Mouse (Mus musculus) liver, postnatal 0 days (tissue): ENCODE measurements around the gene Pld6. TPM values are rescaled to one million over a fixed set of nuclear protein-coding genes. Genes with fewer than 3 reads are reported as not detected.
"Not testable (repeated sequence)": the region's sequence is repeated elsewhere in the genome, so short reads cannot be mapped to it uniquely, and the experiment has no call there.

Experiments
- ATAC-seq: fragments of 200-750 bp; cut with Nextera tagmentation; 2 replicates; pipeline ENCODE4 v1.8.0; 2017; ENCODE audit warnings: mild to moderate bottlenecking, moderate library complexity
- DNase-seq: peaks from one replicate; pipeline ENCODE4 v3.0.0-alpha.2; 2016
- H3K27ac ChIP-seq: fragments of 300-500 bp; sonication (generic); 2 replicates; pipeline ENCODE4 v1.5.1; 2014; ENCODE audit warnings: antibody characterized with exemption, moderate library complexity, mild to moderate bottlenecking, low read depth
- H3K27me3 ChIP-seq: fragments of 300-500 bp; sonication (generic); 2 replicates; pipeline ENCODE4 v1.6.1; 2014; ENCODE audit warnings: low read length, control low read depth, mixed read lengths; ENCODE audit not compliant: insufficient read depth
- H3K36me3 ChIP-seq: fragments of 300-500 bp; sonication (generic); replicated peaks from 2 replicates; pipeline ENCODE4 v1.6.1; 2014; ENCODE audit warnings: mild to moderate bottlenecking, control low read depth, low read length, moderate library complexity, mixed read lengths; ENCODE audit not compliant: insufficient read depth
- H3K4me1 ChIP-seq: fragments of 300-500 bp; sonication (generic); 2 replicates; pipeline ENCODE4 v1.6.1; 2014; ENCODE audit warnings: antibody characterized with exemption, mild to moderate bottlenecking, control low read depth; ENCODE audit not compliant: insufficient read depth
- H3K4me2 ChIP-seq: fragments of 300-500 bp; sonication (generic); 2 replicates; pipeline ENCODE4 v1.6.1; 2014; ENCODE audit warnings: low read depth, mild to moderate bottlenecking, low read length, moderate library complexity, mixed read lengths
- H3K4me3 ChIP-seq: fragments of 300-500 bp; sonication (generic); 2 replicates; pipeline ENCODE4 v1.5.1; 2014; ENCODE audit warnings: low read depth, low read length
- H3K9ac ChIP-seq: fragments of 300-500 bp; sonication (generic); replicated peaks from 2 replicates; pipeline ENCODE4 v1.6.1; 2014; ENCODE audit warnings: mild to moderate bottlenecking, moderate library complexity
- H3K9me3 ChIP-seq: fragments of 300-500 bp; sonication (generic); 2 replicates; pipeline ENCODE4 v1.6.1; 2016; ENCODE audit warnings: mild to moderate bottlenecking, control low read depth, low read length, mixed read lengths
- CTCF ChIP-seq: sonication (generic); IDR thresholded peaks from 2 replicates; pipeline ENCODE4 v1.5.1; 2016; ENCODE audit warnings: antibody characterized with exemption, low read depth
- EP300 ChIP-seq: IDR thresholded peaks from 2 replicates; pipeline ENCODE4 v1.6.1; 2016; ENCODE audit warnings: antibody characterized with exemption, low read depth, mild to moderate bottlenecking
- WGBS: fragments of 180-500 bp; shearing (Covaris S2); extraction: QIAGEN DNeasy Blood & Tissue Kit; methylation state at CpG from one replicate; pipeline ENCODE4 v1.1.7; 2014; ENCODE audit not compliant: insufficient replicate concordance; 5-methylcytosine and 5-hydroxymethylcytosine counted together
- polyA plus RNA-seq: library from polyadenylated mRNA; unstranded; fragments of >200 nt; fragmentation: Nextera tagmentation; extraction: Ambion mirVana; gene quantifications from 2 replicates; pipeline ENCODE4 v1.2.1, GENCODE M21; 2015

Gene Pld6
- polyA plus RNA-seq, 1 experiment from 2014 or later = 1.7 TPM

DNA sequence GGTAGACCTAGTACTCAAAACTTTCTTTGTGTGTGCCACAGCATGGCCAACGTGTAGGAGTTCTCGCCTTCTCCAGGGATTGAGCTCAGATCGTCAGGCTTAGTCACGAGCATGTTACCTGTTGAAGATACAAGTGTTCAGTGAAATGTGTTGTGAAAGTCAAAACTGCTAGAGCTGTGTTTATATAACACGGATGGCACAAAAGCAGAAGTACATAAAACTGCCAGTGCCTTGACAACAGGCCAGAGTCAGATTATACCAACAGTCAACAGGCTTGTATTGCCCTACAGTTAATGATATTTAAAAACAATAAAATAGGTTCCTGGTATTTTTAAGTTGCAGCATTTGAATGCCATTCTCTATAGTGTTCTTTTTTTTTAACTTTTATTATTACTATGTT is 41.6 kb downstream of the Pld6 start:
- peaks cover 50% of the 10 kb centered on the region for H3K36me3 ChIP-seq

DNA sequence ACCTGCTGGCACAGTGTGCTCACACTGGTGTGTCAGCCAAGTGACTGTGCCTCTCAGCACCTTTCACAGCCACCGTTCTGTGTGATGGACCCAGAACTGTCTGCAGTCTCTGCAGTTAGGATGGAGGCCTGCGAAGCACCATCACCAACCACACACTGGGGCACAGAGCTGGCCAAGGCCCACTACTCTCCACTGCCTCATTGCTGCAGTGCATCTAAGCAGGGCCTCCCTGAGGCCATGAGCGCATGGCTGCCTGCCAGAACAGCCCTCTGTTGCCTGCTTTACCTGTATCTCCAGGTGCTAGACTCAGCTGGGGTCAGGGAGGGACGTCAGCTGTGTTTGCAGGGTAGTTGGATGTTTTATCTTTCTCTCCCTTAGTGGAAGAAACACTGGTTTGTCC is 43.1 kb downstream of the Pld6 start:
- 89% methylated on average over 4 of the region's 4 CpGs for WGBS
- Histone ChIP-seq H3K27me3 (no peaks in the 10 kb centered on the region), H3K4me1 (no peaks in the 10 kb centered on the region), H3K9ac (no peak overlapping the region), H3K36me3 (peaks cover 45% of the 10 kb centered on the region), H3K9me3 (no peaks in the 10 kb centered on the region), H3K27ac (no peak overlapping the region), H3K4me3 (no peak overlapping the region), H3K4me2 (no peak overlapping the region)
- TF ChIP-seq EP300 (no peak), CTCF (no peak)
- DNase-seq = no peak
- ATAC-seq = no peak

More for the DNA sequence above, 41.6 kb downstream of the Pld6 start:
- no peak overlapping the region for H3K4me3 ChIP-seq
- TF ChIP-seq EP300 (no peak), CTCF (no peak)
- H3K4me1 ChIP-seq = no peaks in the 10 kb centered on the region
- ATAC-seq (no peak), DNase-seq (no peak)
- H3K27ac ChIP-seq = no peak overlapping the region
- H3K9me3 ChIP-seq = no peaks in the 10 kb centered on the region
- no peak overlapping the region for H3K4me2 ChIP-seq
- H3K27me3 ChIP-seq = no peaks in the 10 kb centered on the region
- WGBS = 59% methylated on average over 5 of the region's 5 CpGs
- H3K9ac ChIP-seq = no peak overlapping the region

GRCm38 (mm10) chr11:59743712-59744111 is 43.7 kb downstream of the Pld6 start:
- no peak overlapping the region for H3K9ac ChIP-seq
- TF ChIP-seq CTCF (no peak), EP300 (no peak)
- 91% methylated on average over 1 of the region's 1 CpGs for WGBS
- H3K27me3 ChIP-seq = no peaks in the 10 kb centered on the region
- H3K9me3 ChIP-seq = no peaks in the 10 kb centered on the region
- H3K36me3 ChIP-seq = peaks cover 39% of the 10 kb centered on the region
- H3K27ac ChIP-seq = no peak overlapping the region
- H3K4me1 ChIP-seq = no peaks in the 10 kb centered on the region
- ATAC-seq = no peak
- no peak for DNase-seq
- H3K4me3 ChIP-seq = no peak overlapping the region
- no peak overlapping the region for H3K4me2 ChIP-seq

DNA sequence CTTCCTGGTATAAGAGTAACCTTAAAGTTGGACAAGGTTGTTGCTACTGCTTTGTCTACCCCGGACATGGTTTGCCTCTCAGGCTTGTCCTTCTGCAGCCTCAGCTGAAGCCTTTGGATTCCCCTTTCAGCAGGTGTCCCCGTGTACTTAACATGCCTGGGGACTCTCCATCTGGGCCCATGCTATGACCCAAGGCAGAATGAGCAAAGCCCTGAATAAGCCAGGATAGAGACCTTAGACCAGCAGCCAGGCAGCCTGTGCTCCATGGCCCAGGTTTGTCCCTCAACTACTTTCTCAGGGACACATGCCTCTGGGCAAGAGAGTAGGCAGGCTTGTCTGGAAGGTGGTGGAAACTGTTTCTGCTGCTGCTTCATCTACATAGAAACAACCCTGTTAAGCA is 44.1 kb downstream of the Pld6 start:
- H3K4me2 ChIP-seq = no peak overlapping the region
- H3K27ac ChIP-seq = no peak overlapping the region
- H3K9me3 ChIP-seq = no peaks in the 10 kb centered on the region
- H3K9ac ChIP-seq = no peak overlapping the region
- no peak overlapping the region for H3K4me3 ChIP-seq
- 81% methylated on average over 2 of the region's 2 CpGs for WGBS
- H3K27me3 ChIP-seq = no peaks in the 10 kb centered on the region
- no peaks in the 10 kb centered on the region for H3K4me1 ChIP-seq
- no peak for DNase-seq
- TF ChIP-seq CTCF (no peak), EP300 (no peak)
- ATAC-seq = no peak
- H3K36me3 ChIP-seq = peaks cover 35% of the 10 kb centered on the region

DNA sequence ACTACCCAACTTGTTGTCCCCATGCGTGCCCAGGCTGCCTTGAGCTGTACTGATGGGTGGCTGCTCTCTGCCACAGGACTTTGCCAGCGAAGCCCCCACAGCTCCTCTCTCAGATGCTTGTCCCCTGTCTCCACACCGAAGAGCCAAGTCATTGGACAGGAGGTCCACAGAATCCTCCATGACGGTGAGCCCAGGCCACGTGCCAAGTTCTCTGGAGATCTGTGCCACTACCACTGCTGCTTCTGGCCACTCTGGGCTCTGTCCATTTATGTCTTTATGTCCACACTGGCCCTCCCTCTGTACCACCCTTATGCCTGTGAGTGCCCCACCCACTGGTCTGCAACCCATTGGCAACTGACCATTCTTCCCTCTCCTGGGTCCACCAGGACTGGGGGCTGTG is 45.5 kb downstream of the Pld6 start:
- Histone ChIP-seq H3K36me3 (peaks cover 35% of the 10 kb centered on the region), H3K4me2 (no peak overlapping the region), H3K9ac (no peak overlapping the region), H3K4me3 (no peak overlapping the region), H3K27ac (no peak overlapping the region), H3K4me1 (no peaks in the 10 kb centered on the region), H3K9me3 (no peaks in the 10 kb centered on the region), H3K27me3 (no peaks in the 10 kb centered on the region)
- no peak for TF ChIP-seq CTCF
- TF ChIP-seq EP300 = no peak
- WGBS = 93% methylated on average over 5 of the region's 5 CpGs
- no peak for ATAC-seq
- DNase-seq = no peak

DNA sequence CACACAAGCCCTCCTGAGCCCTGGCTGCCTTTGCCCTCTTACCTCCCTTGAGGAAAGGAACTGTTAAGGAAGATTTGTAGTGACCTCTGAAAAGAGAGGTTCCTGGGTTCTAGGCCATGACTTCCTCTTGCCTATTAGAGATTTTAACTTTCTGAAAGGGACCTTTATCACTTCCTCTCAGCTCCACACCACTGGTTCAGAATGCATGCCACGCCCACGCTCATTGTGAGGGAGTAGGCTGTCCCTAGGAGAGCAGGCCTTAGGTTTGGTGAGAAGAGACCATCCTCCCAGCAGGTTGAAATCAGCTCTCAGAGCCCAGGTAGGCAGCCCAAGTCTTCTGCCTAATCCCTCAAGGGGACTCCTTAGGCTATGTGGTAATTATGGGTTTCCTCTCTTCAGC is 47.4 kb downstream of the Pld6 start:
- 45% methylated on average over 2 of the region's 2 CpGs for WGBS
- Histone ChIP-seq H3K27me3 (no peaks in the 10 kb centered on the region), H3K9me3 (no peaks in the 10 kb centered on the region), H3K36me3 (peaks cover 36% of the 10 kb centered on the region), H3K9ac (no peak overlapping the region), H3K4me1 (no peaks in the 10 kb centered on the region), H3K27ac (no peak overlapping the region), H3K4me3 (no peak overlapping the region), H3K4me2 (no peak overlapping the region)
- DNase-seq = no peak
- ATAC-seq = no peak
- TF ChIP-seq CTCF = no peak

DNA sequence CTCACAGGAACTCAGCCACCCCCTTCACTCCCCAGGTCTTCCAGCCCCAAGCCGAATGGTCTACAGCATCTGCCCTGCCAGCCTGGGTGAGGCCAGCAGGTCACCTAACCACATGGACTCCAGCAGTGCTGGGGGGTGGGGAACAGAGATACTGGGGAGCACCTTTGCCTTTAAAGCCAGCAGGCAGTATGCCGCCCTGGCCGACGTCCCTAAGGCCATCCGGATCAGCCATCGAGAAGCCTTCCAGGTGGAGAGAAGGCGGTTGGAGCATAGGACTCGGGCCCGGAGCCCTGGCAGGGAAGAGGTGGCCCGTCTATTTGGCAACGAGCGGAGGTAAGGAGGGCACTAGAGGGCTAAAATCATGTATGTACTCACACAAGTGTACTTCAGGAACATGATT is 50.2 kb downstream of the Pld6 start:
- no peak for DNase-seq
- Histone ChIP-seq H3K4me1 (no peaks in the 10 kb centered on the region), H3K27ac (no peak overlapping the region), H3K4me3 (no peak overlapping the region), H3K9me3 (no peaks in the 10 kb centered on the region), H3K9ac (no peak overlapping the region), H3K4me2 (no peak overlapping the region), H3K36me3 (peaks cover 22% of the 10 kb centered on the region), H3K27me3 (no peaks in the 10 kb centered on the region)
- no peak for ATAC-seq
- TF ChIP-seq CTCF (no peak), EP300 (no peak)
- WGBS = 87% methylated on average over 12 of the region's 12 CpGs

DNA sequence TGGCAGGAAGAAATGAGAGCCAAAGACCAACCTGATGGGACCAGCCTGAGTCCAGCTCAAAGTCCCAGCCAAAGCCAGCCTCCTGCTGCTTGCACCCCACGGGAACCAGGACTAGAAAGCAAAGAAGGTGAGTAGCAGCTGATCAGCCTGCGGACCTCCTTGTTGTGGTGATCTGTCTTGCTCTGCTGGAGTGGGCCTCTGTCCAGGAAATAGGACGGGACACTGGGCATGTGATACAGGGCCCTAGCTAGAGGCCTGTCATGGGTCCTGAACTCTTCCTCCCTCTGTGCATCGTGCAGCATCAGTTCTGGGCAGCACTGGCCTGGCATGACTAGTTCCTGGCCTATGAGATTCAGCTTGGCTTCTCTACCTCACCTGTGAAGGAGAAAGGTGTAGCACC is 51.5 kb downstream of the Pld6 start:
- not testable (repeated sequence) for H3K4me1 ChIP-seq, H3K4me3 ChIP-seq, H3K4me2 ChIP-seq, H3K36me3 ChIP-seq, H3K9ac ChIP-seq, DNase-seq, H3K9me3 ChIP-seq, ATAC-seq, H3K27me3 ChIP-seq, H3K27ac ChIP-seq
- 72% methylated on average over 4 of the region's 4 CpGs for WGBS
